Mouse (Mus musculus) CD8-positive naive resting alpha-beta T cell, adult 2 months (primary cell): ENCODE measurements around the gene Gm9767.

Source experiments
- DNase-seq, 2 experiments: peaks; one replicate each; pipeline ENCODE4 v3.0.0; 2022; ENCODE audit warnings: low read depth in 2 of 2, low spot score in 2 of 2

Gm9767 gene

GRCm38 (mm10) chr10:26077671-26078481 lies at the start of gene Gm9767:
Gm9767 (plus strand) TSS chr10:26078255.
- DNase-seq = no peak

GRCm38 (mm10) chr10:26034931-26035330 lies 43.1 kb upstream of the Gm9767 start:
- DNase-seq = no peak

- DNase-seq = no peak
Measured at GRCm38 (mm10) chr10:26051177-26051576, 26.9 kb upstream of the Gm9767 start.

DNA sequence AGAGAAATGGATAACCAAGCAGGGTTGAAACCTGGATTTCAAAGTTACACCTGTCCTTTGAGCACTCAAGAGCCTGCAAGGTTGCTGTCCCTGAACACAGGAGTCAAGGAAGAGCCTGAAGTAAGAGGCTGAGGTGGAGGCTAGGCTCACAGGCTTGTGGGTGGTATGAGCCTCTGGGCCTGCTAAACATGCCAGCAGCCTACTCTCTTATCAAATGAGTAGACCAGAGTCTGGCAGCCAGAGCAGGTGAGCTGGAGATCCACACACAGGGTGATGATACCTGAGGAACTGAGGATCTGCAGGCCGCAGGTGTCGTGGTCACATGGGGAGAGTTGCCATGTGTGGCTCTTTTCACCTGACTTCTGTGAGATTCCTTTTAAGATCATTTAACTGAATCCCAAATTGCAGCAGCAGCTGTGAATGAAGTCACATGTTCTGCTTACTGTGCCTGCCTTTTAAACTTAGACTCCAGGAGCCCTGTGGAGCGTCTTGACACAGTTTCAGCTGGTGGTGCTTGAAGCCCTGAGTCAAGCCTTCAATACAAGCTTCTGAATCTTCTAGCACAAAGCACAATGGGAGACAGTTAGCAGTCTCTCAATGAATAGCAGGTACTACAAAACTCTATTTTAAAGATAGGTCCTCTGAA lies 18.3 kb upstream of the Gm9767 start:
- no peak for DNase-seq

DNA sequence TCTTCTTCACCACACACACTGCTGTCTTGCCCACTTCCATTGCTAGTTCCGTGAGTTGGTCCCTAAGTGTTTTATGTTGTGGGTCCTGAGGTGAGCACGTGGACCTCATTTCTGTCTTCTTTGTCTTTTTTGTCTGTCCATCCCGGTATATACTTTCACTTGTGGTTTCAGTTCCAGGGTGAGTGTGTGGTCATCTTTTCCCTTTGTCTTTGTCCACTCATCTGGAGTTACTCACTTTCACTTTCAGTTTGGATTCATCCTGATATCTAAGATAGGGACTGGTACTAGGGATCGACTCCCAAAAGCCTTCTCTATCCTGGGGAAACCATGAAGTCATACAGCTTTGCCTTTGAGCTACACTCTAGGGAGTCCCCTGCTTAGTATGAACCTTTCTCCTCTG lies 15.0 kb upstream of the Gm9767 start:
- no peak for DNase-seq

GRCm38 (mm10) chr10:26071986-26072385 lies 6.1 kb upstream of the Gm9767 start:
- no peak for DNase-seq

- DNase-seq = no peak
Measured at GRCm38 (mm10) chr10:26076949-26077348, 1.1 kb upstream of the Gm9767 start.

- DNase-seq = no peak
Measured at GRCm38 (mm10) chr10:26078521-26079142, 577 bp downstream of the Gm9767 start, which contains the start of gene Tmem200a. Tmem200a (minus strand) TSS chr10:26079052.

DNA sequence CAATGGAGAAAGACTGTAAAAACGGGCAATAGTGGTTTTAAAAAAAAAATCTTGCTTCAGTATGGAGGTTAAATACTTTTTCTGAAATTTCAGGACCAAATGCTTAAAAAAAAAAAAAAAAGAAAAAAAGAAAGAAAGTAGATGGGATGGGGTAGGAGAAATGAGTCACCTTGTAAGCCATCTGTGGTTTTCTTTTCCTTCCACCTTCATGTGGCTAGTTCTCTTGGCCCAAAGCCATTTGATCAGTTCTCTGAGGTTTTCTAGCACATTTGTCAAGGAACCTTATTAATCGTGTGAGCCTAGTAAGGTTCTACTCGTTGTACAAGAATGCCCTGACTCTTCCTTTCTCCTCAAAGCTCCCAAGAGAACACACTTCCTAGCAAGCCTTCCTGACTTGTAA lies 1.6 kb downstream of the Gm9767 start:
- no peak for DNase-seq

DNA sequence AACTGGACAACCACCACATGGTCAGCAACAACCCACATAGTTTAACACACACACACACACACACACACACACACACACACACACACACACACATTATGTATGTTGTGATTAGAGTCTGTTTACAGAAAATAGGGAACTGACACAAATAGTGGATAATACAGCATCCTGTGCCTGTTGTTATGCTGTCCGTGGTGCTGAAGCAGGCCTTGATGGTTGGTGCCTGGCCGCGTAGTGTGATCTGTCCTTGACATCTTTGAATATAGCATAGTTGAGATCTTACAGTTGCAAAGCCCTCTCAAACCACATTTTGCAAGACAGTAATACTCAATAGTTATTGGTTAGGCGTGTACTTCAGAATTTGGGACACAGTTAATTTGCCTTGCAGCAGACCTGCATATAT lies 4.0 kb downstream of the Gm9767 start:
- DNase-seq = no peak

DNA sequence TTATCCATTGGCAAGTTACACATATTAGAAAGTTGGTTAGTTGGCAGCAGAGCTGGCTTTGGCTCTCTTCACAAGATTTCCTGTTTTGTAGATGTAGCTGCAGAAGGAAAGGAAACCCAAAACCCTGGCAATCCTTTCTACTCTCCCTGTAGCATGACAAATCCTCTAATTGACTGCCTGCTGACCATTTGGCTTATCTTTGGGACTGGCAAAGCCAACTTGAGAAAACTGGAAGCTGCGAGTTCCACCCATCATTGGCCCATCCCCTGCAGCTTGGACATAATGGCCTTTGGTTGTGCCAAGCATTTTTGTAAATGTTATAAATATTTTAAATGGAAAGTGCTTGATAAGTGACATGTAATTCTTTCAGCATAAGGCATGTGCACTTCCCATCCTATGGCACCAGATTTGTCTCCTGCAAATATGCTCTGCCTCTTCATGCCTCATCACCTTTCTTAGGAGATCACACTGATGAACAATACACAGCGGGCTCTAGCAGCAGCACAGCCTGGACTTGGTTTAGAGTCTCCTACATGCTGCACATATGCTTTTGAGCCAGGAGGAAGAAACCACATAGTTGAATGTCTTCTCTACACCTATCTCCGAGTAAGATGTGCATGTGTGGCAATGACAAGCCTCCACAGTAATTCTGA lies 25.4 kb downstream of the Gm9767 start:
- no peak for DNase-seq

DNA sequence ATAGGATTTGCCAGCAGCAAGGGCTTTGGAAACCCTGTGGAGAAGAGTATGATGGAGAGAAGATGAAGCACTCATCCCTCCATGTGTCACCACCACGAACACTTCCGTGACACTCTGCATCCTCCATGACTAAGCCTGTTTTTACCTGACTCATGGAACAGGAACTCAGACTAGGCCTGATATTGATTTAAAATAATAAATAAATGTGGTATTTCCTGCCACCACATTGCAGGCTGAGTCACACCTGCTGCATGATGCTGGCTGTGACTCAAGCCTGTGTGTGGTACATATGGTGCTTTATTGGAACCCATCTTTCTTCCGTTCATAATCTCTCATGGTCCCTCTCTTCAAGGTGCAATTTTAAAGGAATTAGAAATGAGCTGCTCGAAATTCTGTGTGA lies 36.4 kb downstream of the Gm9767 start:
- DNase-seq = no peak

DNA sequence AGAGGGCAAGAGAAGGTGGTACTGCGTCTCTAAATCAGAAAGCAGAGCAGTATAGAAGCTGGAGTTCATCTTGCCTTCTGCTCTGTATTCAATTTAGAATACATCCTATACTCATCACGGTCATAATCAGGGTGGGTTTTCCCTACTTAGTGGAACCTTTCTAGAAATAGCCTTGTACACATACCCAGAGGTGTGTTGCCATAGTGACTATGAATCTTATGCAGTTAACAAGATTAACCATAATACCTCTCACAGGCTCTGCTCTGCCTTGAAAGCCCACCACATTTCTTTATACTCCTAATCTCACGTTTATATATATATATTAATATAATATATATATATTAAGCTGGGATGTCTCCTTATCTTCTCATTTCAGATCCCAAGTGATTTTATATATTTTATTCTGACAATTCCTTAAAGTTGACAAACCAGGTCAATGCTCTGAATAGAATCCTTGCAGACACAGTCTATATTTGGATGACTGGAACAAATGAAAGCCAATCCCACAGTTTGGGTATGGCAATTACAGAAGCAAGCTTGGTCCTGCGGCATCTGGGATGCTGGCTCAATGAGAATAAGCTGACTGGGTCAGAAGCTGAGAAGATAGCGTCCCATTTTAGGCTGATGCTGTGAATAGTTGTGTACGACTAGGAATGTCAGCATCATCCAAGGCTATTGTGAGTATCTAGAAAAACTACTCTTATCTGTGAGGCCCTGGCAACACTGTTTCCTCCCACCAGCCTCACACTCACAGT lies 41.2 kb downstream of the Gm9767 start:
- DNase-seq = no peak

DNA sequence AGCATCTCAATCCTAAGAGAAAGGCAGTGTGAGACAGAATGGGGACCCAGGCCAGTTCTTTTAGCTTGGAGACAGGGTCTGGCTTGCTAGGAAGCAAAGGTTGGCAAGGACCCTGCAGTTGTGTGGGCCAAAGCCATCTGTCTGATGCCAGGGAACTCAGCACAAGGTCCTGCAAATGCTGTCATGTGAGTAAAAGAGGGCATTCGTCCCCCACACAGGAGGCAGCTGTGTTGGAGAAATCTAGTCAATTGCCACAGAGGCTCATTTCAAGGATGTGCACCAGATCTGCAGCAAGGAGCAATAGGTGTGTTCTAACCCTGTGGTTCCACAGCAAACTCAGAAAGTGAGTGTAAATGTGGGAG lies 41.7 kb downstream of the Gm9767 start:
- no peak for DNase-seq
